27 mouse cellular contexts compared by ENCODE assay signal in genomic region chr8:111579318-111579717, GRCm38 (mm10). TPM values are rescaled to one million over a fixed set of nuclear protein-coding genes. Genes with fewer than 3 reads are reported as not detected.
DNase-seq lines count a peak whose midpoint lies in the region; TF ChIP-seq lines count a peak whose summit lies in the region.
"Had no signal": no experiment of that assay in that cellular context is flagged by ENCODE, and none has a peak within 500 bp of the region (broad histone marks: within the 10 kb centered on the region; RNA-seq: fewer than 3 reads in every experiment).

No protein-coding gene starts in this region.

- DNase-seq in left cerebral cortex, adult 2 months (ENCODE audit: extremely low spot score in 1 of 2, low spot score in 2 of 2) = no peak
- DNase-seq in left cerebral cortex, adult 8-10 months (ENCODE audit: low spot score in 2 of 2) = no peak
- peak; percentile 65 for DNase-seq in cerebellum, adult 11-12 months
- peak; percentile 71 for DNase-seq in cerebellum, adult 9-11 months
- no peak for DNase-seq in gastrocnemius, postnatal 36 days
- no peak for DNase-seq in left cerebral cortex, postnatal 25 days (ENCODE audit: low spot score in 2 of 2)
- DNase-seq: adrenal gland, postnatal 10 days; gastrocnemius, postnatal 14 days; heart, adult 11 months; heart, postnatal 36 days; kidney, adult 9 months; kidney, postnatal 25 days; liver, embryonic 13.5 days; lung, adult 18-20 months; lung, postnatal 4 days; spleen, adult 18-20 months; thymus, adult 2 months had no signal

- TF ChIP-seq CTCF in left cerebral cortex, adult 2 months (IDR thresholded peaks at IDR 0.05) = no peak

- TF ChIP-seq POLR2A in myocyte (IDR thresholded peaks at IDR 0.05; ENCODE audit: insufficient read length, low read depth) = no peak

- intact Hi-C loops in left cerebral cortex, adult 2 months (cut with DNase I) = loop anchor here (5.0 kb wide), 1 partner anchor 42 kb away; the partner anchor contains the start of gene Znrf1
- intact Hi-C loops in gastrocnemius, postnatal 36 days (cut with DNase I) = no loop called here
- intact Hi-C loops in left cerebral cortex, postnatal 25 days (cut with DNase I) = no loop called here

- H3K27me3 ChIP-seq in myocyte (ENCODE audit: control insufficient read depth, insufficient read depth, insufficient read length) = no peaks in the 10 kb centered on the region
- H3K27me3 ChIP-seq: hindbrain, embryonic 13.5 days; limb, embryonic 15.5 days; liver, embryonic 13.5 days; midbrain, embryonic 13.5 days; Patski had no signal

- H3ac ChIP-seq in myocyte (ENCODE audit: control insufficient read depth, insufficient read length) = no peak overlapping the region

- no peak overlapping the region for H3K4me2 ChIP-seq in myocyte (ENCODE audit: low read depth)
- H3K4me2 ChIP-seq: heart, embryonic 11.5 days; hindbrain, embryonic 13.5 days; limb, embryonic 15.5 days; liver, embryonic 13.5 days; midbrain, embryonic 13.5 days had no signal

- peak overlapping the region; percentile 21; the same call in 1 of the 2 replicates for H3K27ac ChIP-seq in left cerebral cortex, adult 2 months
- H3K27ac ChIP-seq: hindbrain, embryonic 13.5 days; limb, embryonic 10.5 days; limb, embryonic 15.5 days; liver, embryonic 13.5 days; midbrain, embryonic 13.5 days had no signal

- H3K4me3 ChIP-seq in left cerebral cortex, adult 2 months = no peak overlapping the region
- H3K4me3 ChIP-seq in myocyte = no peak overlapping the region
- H3K4me3 ChIP-seq: erythroblast, embryonic 14.5 days; hindbrain, embryonic 13.5 days; limb, embryonic 10.5 days; limb, embryonic 15.5 days; liver, embryonic 13.5 days; megakaryocyte, embryonic 14.5 days; midbrain, embryonic 13.5 days had no signal

- H3K36me3 ChIP-seq in myocyte (ENCODE audit: control insufficient read depth, insufficient read depth) = no peaks in the 10 kb centered on the region
- H3K36me3 ChIP-seq: limb, embryonic 15.5 days had no signal

- H3K79me2 ChIP-seq in myocyte (ENCODE audit: control insufficient read depth, insufficient read depth) = peaks cover 52% of the 10 kb centered on the region

TF ChIP-seq in myocyte, 11 proteins besides CTCF, POLR2A, EP300 and RAD21:
- TF ChIP-seq MYOG (IDR thresholded peaks at IDR 0.05; ENCODE audit: control insufficient read depth in 1 of 3, insufficient read depth in 1 of 3, insufficient read length in 2 of 3, low read depth in 2 of 3) (peak in 1 of 3 experiments; percentile 61), MYOD1 (IDR thresholded peaks at IDR 0.05; ENCODE audit: control insufficient read depth in 1 of 3, insufficient read length in 2 of 3, low read depth in 2 of 3) (peak in 2 of 3 experiments; percentile 51 to 62), USF1 (IDR thresholded peaks at IDR 0.05; ENCODE audit: low read depth) (no peak)
TF ChIP-seq in myocyte: peak in this region for 2.

RNA-seq across cellular contexts. Expression of gene Znrf1, which starts 43.4 kb away (rescaled TPM):
- 100 to 1,000 TPM; 166 to 171 TPM for total RNA-seq in left cerebral cortex, adult 2 months (2021)
- 100 to 1,000 TPM; 120 to 139 (median 129) TPM for total RNA-seq in left cerebral cortex, adult 8-10 months (2022)
- 39.2 TPM for polyA plus RNA-seq in myocyte (2012; fragmentation: generic; extraction: Trizol)
- 10 to 100 TPM; 55.6 TPM for total RNA-seq in gastrocnemius, postnatal 36 days (2021)
- 100 to 1,000 TPM; 166 TPM for total RNA-seq in left cerebral cortex, postnatal 25 days (2021)

RNA-seq across cellular contexts. Expression of gene Ldhd, which starts 50.9 kb away (rescaled TPM):
- total RNA-seq in left cerebral cortex, adult 2 months (2021) = 10 to 100 TPM; 10.1 to 10.8 TPM
- 10 to 100 TPM; 10.6 to 11.4 (median 10.8) TPM for total RNA-seq in left cerebral cortex, adult 8-10 months (2022)
- 0.16 TPM for polyA plus RNA-seq in myocyte (2012; fragmentation: generic; extraction: Trizol)
- 10 to 100 TPM; 32.4 to 34.9 TPM for total RNA-seq in gastrocnemius, postnatal 36 days (2021)
- total RNA-seq in left cerebral cortex, postnatal 25 days (2021) = 1 to 10 TPM; 6.8 to 7.7 TPM
- total RNA-seq: neutrophil, adult 5-6 weeks had no signal
- polyA plus RNA-seq: erythroblast, embryonic 14.5 days had no signal

RNA-seq across cellular contexts. Expression of gene Wdr59, which starts 57.4 kb away (rescaled TPM):
- total RNA-seq in left cerebral cortex, adult 2 months (2021) = 10 to 100 TPM; 18.9 to 20.0 TPM
- total RNA-seq in left cerebral cortex, adult 8-10 months (2022) = 10 to 100 TPM; 19.5 to 21.7 (median 20.3) TPM
- polyA plus RNA-seq in myocyte (2012; fragmentation: generic; extraction: Trizol) = 10.2 TPM
- total RNA-seq in gastrocnemius, postnatal 36 days (2021) = 1 to 10 TPM; 7.1 to 8.1 TPM
- 10 to 100 TPM; 18.4 to 18.7 TPM for total RNA-seq in left cerebral cortex, postnatal 25 days (2021)

Comparison
In these comparisons a context has a peak if more than half of its experiments do, and no peak if none do; other contexts are left out.
1. DNase-seq: peak in cerebellum, adult 11-12 months (single experiment) and cerebellum, adult 9-11 months (single experiment); none in left cerebral cortex, adult 2 months (0 of 2), left cerebral cortex, adult 8-10 months (0 of 2), gastrocnemius, postnatal 36 days (0 of 2) and left cerebral cortex, postnatal 25 days (0 of 2).